Mouse (Mus musculus): ENCODE data around the gene Kank2. TPM values are rescaled to one million over a fixed set of nuclear protein-coding genes. Genes with fewer than 3 reads are reported as not detected.
"Not testable (repeated sequence)": the region's sequence is repeated elsewhere in the genome, so short reads cannot be mapped to it uniquely, and the experiment has no call there.

Gene Kank2
- polyA plus RNA-seq, 1 experiment: 62.3 TPM

DNA sequence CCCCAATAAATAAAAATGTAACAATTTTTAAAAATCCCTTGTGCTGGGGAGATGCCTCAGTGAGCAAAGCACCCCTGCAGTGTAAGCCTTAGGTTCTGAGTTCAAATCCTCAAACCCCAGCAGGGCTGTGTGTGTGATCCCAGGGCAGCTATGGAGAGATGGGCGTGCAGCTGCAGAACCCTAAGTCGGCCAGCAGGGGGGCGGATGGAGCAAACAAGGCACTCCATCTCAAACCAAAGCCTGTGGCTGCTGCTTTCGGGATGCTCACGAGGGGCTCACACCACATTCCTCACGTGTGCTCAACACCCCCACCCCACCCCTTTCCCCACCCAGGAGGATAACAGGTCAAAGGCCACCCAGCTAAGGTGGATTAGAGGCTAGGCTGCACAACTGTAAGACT is 11.6 kb downstream of the Kank2 start:
- Histone ChIP-seq H3K27me3 (ENCODE audit: control insufficient read depth, insufficient read depth, low read length, poor library complexity, severe bottlenecking) (no peaks in the 10 kb centered on the region), H3K9me3 (replicated peaks; ENCODE audit: control insufficient read depth, insufficient read depth, low read length, poor library complexity, severe bottlenecking) (no peaks in the 10 kb centered on the region), H3K27ac (ENCODE audit: insufficient read depth, low read length) (peak overlapping the region; percentile 95; the same call in 1 of the 2 replicates), H3K9ac (ENCODE audit: low read depth, poor library complexity, severe bottlenecking) (peak overlapping the region; percentile 60), H3K4me1 (ENCODE audit: control insufficient read depth, insufficient read depth, low read length) (peaks cover 5% of the 10 kb centered on the region), H3K36me3 (ENCODE audit: control insufficient read depth, insufficient read depth, low read length, poor library complexity, severe bottlenecking) (peaks cover 19% of the 10 kb centered on the region; the same call in 1 of the 2 replicates), H3K4me3 (ENCODE audit: low read depth, low read length) (no peak overlapping the region)
- TF ChIP-seq CTCF (IDR thresholded peaks at IDR 0.05; ENCODE audit: low read depth, low read length) (peak; percentile 73), EP300 (IDR thresholded peaks at IDR 0.05; ENCODE audit: insufficient read depth, low read depth, low read length) (peak; percentile 95), POLR2A (IDR thresholded peaks at IDR 0.05; ENCODE audit: insufficient read depth, low read length) (no peak)

DNA sequence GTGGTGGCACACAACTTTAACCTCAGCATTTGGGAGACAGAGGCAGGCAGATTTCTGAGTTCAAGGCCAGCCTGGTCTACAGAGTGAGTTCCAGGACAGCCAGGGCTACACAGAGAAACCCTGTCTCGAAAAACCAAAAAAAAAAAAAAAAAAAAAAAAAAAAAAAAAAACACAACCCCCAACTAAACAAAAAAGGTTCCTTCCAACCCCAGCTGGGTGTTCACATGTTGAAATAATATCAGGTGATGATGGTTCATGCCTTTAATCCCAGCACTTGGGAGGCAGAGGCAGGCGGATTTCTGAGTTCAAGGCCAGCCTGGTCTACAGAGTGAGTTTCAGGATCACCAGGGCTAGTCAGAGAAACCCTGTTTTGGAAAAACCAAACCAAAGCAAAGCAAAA is 12.2 kb downstream of the Kank2 start:
- not testable (repeated sequence) for H3K4me1 ChIP-seq (ENCODE audit: control insufficient read depth, insufficient read depth, low read length); H3K27me3 ChIP-seq (ENCODE audit: control insufficient read depth, insufficient read depth, low read length, poor library complexity, severe bottlenecking); H3K27ac ChIP-seq (ENCODE audit: insufficient read depth, low read length); H3K9me3 ChIP-seq (replicated peaks; ENCODE audit: control insufficient read depth, insufficient read depth, low read length, poor library complexity, severe bottlenecking); H3K4me3 ChIP-seq (ENCODE audit: low read depth, low read length); H3K9ac ChIP-seq (ENCODE audit: low read depth, poor library complexity, severe bottlenecking)
- H3K36me3 ChIP-seq (ENCODE audit: control insufficient read depth, insufficient read depth, low read length, poor library complexity, severe bottlenecking): peaks cover 22% of the 10 kb centered on the region; the same call in 1 of the 2 replicates

GRCm38 (mm10) chr9:21784517-21785307 is 13.8 kb downstream of the Kank2 start:
- peak overlapping the region; percentile 4; the same call in 1 of the 2 replicates for H3K9ac ChIP-seq (ENCODE audit: low read depth, poor library complexity, severe bottlenecking)
- H3K27me3 ChIP-seq (ENCODE audit: control insufficient read depth, insufficient read depth, low read length, poor library complexity, severe bottlenecking): no peaks in the 10 kb centered on the region
- H3K4me1 ChIP-seq (ENCODE audit: control insufficient read depth, insufficient read depth, low read length): peaks cover 5% of the 10 kb centered on the region
- no peak overlapping the region for H3K4me3 ChIP-seq (ENCODE audit: low read depth, low read length)
- no peaks in the 10 kb centered on the region for H3K9me3 ChIP-seq (replicated peaks; ENCODE audit: control insufficient read depth, insufficient read depth, low read length, poor library complexity, severe bottlenecking)
- H3K36me3 ChIP-seq (ENCODE audit: control insufficient read depth, insufficient read depth, low read length, poor library complexity, severe bottlenecking): peaks cover 22% of the 10 kb centered on the region
- no peak for TF ChIP-seq CTCF (IDR thresholded peaks at IDR 0.05; ENCODE audit: low read depth, low read length)
- no peak for TF ChIP-seq EP300 (IDR thresholded peaks at IDR 0.05; ENCODE audit: insufficient read depth, low read depth, low read length)
- TF ChIP-seq POLR2A (IDR thresholded peaks at IDR 0.05; ENCODE audit: insufficient read depth, low read length): no peak
- peak overlapping the region; percentile 33 for H3K27ac ChIP-seq (ENCODE audit: insufficient read depth, low read length)

DNA sequence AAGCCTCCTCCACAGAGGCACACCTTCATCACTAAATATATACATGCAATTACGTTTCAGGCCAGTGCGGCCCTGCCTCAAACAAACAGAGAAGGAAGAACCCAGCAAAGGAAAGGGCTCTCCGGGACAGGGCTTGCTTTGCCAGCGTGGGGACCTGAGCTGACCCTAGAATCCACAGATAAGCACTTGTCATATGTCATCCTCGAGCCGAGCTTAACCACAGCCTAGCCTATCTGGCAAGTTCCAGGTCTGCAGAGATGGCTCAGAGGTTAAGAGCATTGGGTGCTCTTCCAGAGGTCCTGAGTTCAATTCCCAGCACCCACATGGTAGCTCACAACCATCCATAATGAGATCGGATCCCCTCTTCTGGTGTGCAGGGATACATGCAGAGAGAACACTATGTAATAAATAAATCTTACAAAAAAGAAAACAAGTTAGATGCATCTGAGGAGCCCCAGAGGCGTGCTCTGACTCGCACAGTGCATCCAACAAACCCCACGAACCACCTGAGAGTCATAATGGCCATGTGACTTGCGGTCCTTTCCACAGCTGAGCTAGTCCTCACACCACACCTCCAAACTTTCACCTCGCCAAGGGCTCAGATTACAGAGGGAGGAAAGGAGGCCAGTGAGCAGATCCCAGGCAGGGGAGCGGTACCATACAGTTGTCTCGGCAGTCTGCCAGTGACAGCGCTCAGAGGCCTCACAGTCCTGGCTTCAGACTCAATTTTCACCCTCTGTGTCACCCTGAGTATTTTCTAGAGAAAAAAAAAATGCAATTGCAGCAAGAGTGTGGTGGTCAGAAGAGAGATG is 16.7 kb downstream of the Kank2 start:
- H3K4me1 ChIP-seq (ENCODE audit: control insufficient read depth, insufficient read depth, low read length): peaks cover 5% of the 10 kb centered on the region
- H3K36me3 ChIP-seq (ENCODE audit: control insufficient read depth, insufficient read depth, low read length, poor library complexity, severe bottlenecking): peaks cover 35% of the 10 kb centered on the region
- H3K9ac ChIP-seq (ENCODE audit: low read depth, poor library complexity, severe bottlenecking): no peak overlapping the region
- no peaks in the 10 kb centered on the region for H3K9me3 ChIP-seq (replicated peaks; ENCODE audit: control insufficient read depth, insufficient read depth, low read length, poor library complexity, severe bottlenecking)
- no peak overlapping the region for H3K27ac ChIP-seq (ENCODE audit: insufficient read depth, low read length)
- TF ChIP-seq EP300 (IDR thresholded peaks at IDR 0.05; ENCODE audit: insufficient read depth, low read depth, low read length) (peak; percentile 38; the same call in 1 of the 2 replicates), CTCF (IDR thresholded peaks at IDR 0.05; ENCODE audit: low read depth, low read length) (no peak)
- no peak overlapping the region for H3K4me3 ChIP-seq (ENCODE audit: low read depth, low read length)
- H3K27me3 ChIP-seq (ENCODE audit: control insufficient read depth, insufficient read depth, low read length, poor library complexity, severe bottlenecking): no peaks in the 10 kb centered on the region

- Histone ChIP-seq H3K36me3 (ENCODE audit: control insufficient read depth, insufficient read depth, low read length, poor library complexity, severe bottlenecking) (peaks cover 45% of the 10 kb centered on the region), H3K27me3 (ENCODE audit: control insufficient read depth, insufficient read depth, low read length, poor library complexity, severe bottlenecking) (no peaks in the 10 kb centered on the region)
Observed at GRCm38 (mm10) chr9:21777726-21778125, 20.8 kb downstream of the Kank2 start.

GRCm38 (mm10) chr9:21774353-21774752 is 24.2 kb downstream of the Kank2 start:
- Histone ChIP-seq H3K4me3 (ENCODE audit: low read depth, low read length) (peak overlapping the region; percentile 1), H3K27me3 (ENCODE audit: control insufficient read depth, insufficient read depth, low read length, poor library complexity, severe bottlenecking) (no peaks in the 10 kb centered on the region), H3K36me3 (ENCODE audit: control insufficient read depth, insufficient read depth, low read length, poor library complexity, severe bottlenecking) (peaks cover 34% of the 10 kb centered on the region), H3K4me1 (ENCODE audit: control insufficient read depth, insufficient read depth, low read length) (peaks cover 3% of the 10 kb centered on the region), H3K9me3 (replicated peaks; ENCODE audit: control insufficient read depth, insufficient read depth, low read length, poor library complexity, severe bottlenecking) (no peaks in the 10 kb centered on the region), H3K9ac (ENCODE audit: low read depth, poor library complexity, severe bottlenecking) (no peak overlapping the region), H3K27ac (ENCODE audit: insufficient read depth, low read length) (peak overlapping the region; percentile 74)
- TF ChIP-seq CTCF (IDR thresholded peaks at IDR 0.05; ENCODE audit: low read depth, low read length) (no peak), EP300 (IDR thresholded peaks at IDR 0.05; ENCODE audit: insufficient read depth, low read depth, low read length) (peak; percentile 67; the same call in 1 of the 2 replicates), POLR2A (IDR thresholded peaks at IDR 0.05; ENCODE audit: insufficient read depth, low read length) (no peak)

More at GRCm38 (mm10) chr9:21777726-21778125, 20.8 kb downstream of the Kank2 start:
- Histone ChIP-seq H3K4me3 (ENCODE audit: low read depth, low read length) (no peak overlapping the region), H3K9ac (ENCODE audit: low read depth, poor library complexity, severe bottlenecking) (no peak overlapping the region), H3K4me1 (ENCODE audit: control insufficient read depth, insufficient read depth, low read length) (peaks cover 6% of the 10 kb centered on the region), H3K27ac (ENCODE audit: insufficient read depth, low read length) (no peak overlapping the region), H3K9me3 (replicated peaks; ENCODE audit: control insufficient read depth, insufficient read depth, low read length, poor library complexity, severe bottlenecking) (no peaks in the 10 kb centered on the region)
- TF ChIP-seq EP300 (IDR thresholded peaks at IDR 0.05; ENCODE audit: insufficient read depth, low read depth, low read length) (no peak), POLR2A (IDR thresholded peaks at IDR 0.05; ENCODE audit: insufficient read depth, low read length) (no peak), CTCF (IDR thresholded peaks at IDR 0.05; ENCODE audit: low read depth, low read length) (no peak)

GRCm38 (mm10) chr9:21773396-21773795 is 25.1 kb downstream of the Kank2 start:
- H3K4me1 ChIP-seq (ENCODE audit: control insufficient read depth, insufficient read depth, low read length); H3K27me3 ChIP-seq (ENCODE audit: control insufficient read depth, insufficient read depth, low read length, poor library complexity, severe bottlenecking); H3K9me3 ChIP-seq (replicated peaks; ENCODE audit: control insufficient read depth, insufficient read depth, low read length, poor library complexity, severe bottlenecking); H3K9ac ChIP-seq (ENCODE audit: low read depth, poor library complexity, severe bottlenecking); H3K4me3 ChIP-seq (ENCODE audit: low read depth, low read length): not testable (repeated sequence)
- Histone ChIP-seq H3K36me3 (ENCODE audit: control insufficient read depth, insufficient read depth, low read length, poor library complexity, severe bottlenecking) (peaks cover 26% of the 10 kb centered on the region), H3K27ac (ENCODE audit: insufficient read depth, low read length) (peak overlapping the region; percentile 74)

Data from ES-Bruce4 (cell line).